Mouse (Mus musculus) cerebellum, adult 2 months (tissue): ENCODE results near the gene Tsen15. TPM values are rescaled to one million over a fixed set of nuclear protein-coding genes. Genes with fewer than 3 reads are reported as not detected.

Source experiments
- DNase-seq, 2 experiments: peaks; one replicate each; pipeline ENCODE4 v3.0.0; 2021
- H3K27ac ChIP-seq: fragments of 200-500 bp; 2 replicates; pipeline ENCODE4 v1.5.1; 2012; ENCODE audit warnings: low read length, control low read depth, inconsistent platforms; ENCODE audit not compliant: insufficient read depth
- H3K27me3 ChIP-seq: fragments of 200-500 bp; 2 replicates; pipeline ENCODE4 v1.6.1; 2012; ENCODE audit warnings: inconsistent platforms, mild to moderate bottlenecking, low read length, moderate library complexity; ENCODE audit not compliant: control insufficient read depth, insufficient read depth
- H3K4me1 ChIP-seq: fragments of 200-500 bp; 2 replicates; pipeline ENCODE4 v1.6.1; 2011; ENCODE audit warnings: low read length; ENCODE audit not compliant: control insufficient read depth, insufficient read depth
- H3K4me3 ChIP-seq: fragments of 200-500 bp; replicated peaks from 2 replicates; pipeline ENCODE3; 2011; ENCODE audit warnings: mild to moderate bottlenecking, low read depth, low read length, control low read depth; ENCODE audit not compliant: insufficient read depth
- CTCF ChIP-seq: fragments of 200-500 bp; IDR thresholded peaks from 2 replicates; pipeline ENCODE4 v1.5.1; 2011; ENCODE audit warnings: low read depth, mild to moderate bottlenecking, control low read depth, low read length, moderate library complexity, borderline replicate concordance; ENCODE audit not compliant: insufficient read depth
- POLR2A ChIP-seq: fragments of 200-500 bp; IDR thresholded peaks from 2 replicates; pipeline ENCODE4 v1.6.1; 2011; ENCODE audit warnings: low read length, control low read depth, borderline replicate concordance; ENCODE audit not compliant: insufficient read depth
- WGBS: fragments of 180-500 bp; shearing (Covaris S2); methylation state at CpG from one replicate; pipeline ENCODE4 v1.1.7; 2018; 5-methylcytosine and 5-hydroxymethylcytosine counted together
- polyA plus RNA-seq: library from polyadenylated mRNA; depleted of rRNA; stranded (reverse); fragments of >200 nt; gene quantifications from 2 replicates; pipeline ENCODE4 v1.2.3, GENCODE M21; 2012; rRNA removed

The Tsen15 gene
- 46.9 and 47.6 TPM in 2 replicates for polyA plus RNA-seq

GRCm38 (mm10) chr1:152386188-152386835 lies at the start of gene Tsen15:
Tsen15 (minus strand) TSS chr1:152386688.
- no peaks in the 10 kb centered on the region for H3K4me1 ChIP-seq
- TF ChIP-seq CTCF: no peak
- peak; percentile 59 for TF ChIP-seq POLR2A
- peak; percentile 88 to 92 for DNase-seq
- H3K27ac ChIP-seq: no peak within 1 kb of the TSS; the same call in 1 of the 2 replicates
- H3K4me3 ChIP-seq: peak within 1 kb of the TSS; percentile 90
- no peaks in the 10 kb centered on the region for H3K27me3 ChIP-seq
- WGBS: under 1% methylated on average over 57 of the region's 57 CpGs

DNA sequence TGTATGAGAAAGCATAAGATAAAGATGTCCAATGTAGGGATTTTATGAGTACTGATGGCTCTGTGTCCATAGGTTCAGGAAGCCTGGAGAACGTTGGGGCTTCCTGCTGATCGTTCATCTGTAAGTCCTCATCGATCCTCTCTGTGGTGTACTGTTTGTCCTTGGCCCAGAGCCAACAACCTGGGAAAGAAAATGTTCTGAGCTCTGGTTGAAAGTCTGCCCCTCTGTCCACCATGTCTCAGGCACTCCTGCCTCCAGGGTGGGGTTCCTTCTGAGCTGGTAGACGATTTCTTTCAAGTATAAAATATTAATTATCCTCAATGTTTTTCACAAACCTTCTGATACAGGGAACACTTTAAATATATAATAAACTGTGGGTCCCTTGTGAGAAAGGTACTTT lies 47.7 kb upstream of the Tsen15 start:
- 46% methylated on average over 4 of the region's 4 CpGs for WGBS
- Histone ChIP-seq H3K27ac (no peak overlapping the region), H3K4me3 (no peak overlapping the region), H3K4me1 (no peaks in the 10 kb centered on the region), H3K27me3 (no peaks in the 10 kb centered on the region; the same call in 1 of the 2 replicates)
- TF ChIP-seq CTCF (no peak), POLR2A (no peak)
- DNase-seq: no peak

- Histone ChIP-seq H3K27me3 (no peaks in the 10 kb centered on the region; the same call in 1 of the 2 replicates), H3K4me3 (no peak overlapping the region), H3K27ac (no peak overlapping the region), H3K4me1 (no peaks in the 10 kb centered on the region)
- WGBS: 89% methylated on average over 7 of the region's 7 CpGs
- TF ChIP-seq CTCF (no peak), POLR2A (no peak)
- DNase-seq: no peak
These were observed 43.3 kb upstream of the Tsen15 start for GRCm38 (mm10) chr1:152429805-152430204.

DNA sequence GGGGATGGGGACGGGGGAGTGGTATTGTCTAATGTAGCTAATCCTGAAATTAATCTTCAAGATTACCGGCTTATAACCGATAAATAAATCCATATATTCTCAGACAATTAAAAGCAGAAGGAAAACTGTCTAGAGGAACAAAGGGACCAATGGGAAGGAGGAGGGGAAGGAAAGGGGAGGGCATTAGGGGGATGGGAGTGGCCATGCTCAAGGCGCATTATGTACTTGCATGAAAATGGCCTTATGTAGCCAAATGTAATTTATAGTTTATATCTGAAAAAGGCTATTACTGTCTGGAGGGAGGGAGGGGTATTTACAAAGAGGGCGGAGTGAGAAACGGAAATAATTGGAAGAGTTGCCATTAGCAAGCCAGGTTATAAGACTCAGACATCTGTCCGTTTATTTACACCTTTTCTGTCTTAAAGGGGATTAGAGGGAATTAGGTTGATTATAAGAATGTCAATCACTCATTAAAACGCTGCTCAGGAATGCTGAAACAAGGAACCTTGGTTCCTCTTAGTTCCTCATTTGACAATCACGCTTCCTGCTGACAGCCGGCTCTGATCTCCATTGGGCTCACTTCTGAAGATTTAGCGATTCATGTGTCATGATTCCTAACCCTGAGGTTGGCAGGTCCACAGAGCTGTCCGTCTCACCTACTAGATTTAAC lies 41.6 kb upstream of the Tsen15 start:
- TF ChIP-seq POLR2A: no peak
- no peak for TF ChIP-seq CTCF
- no peak overlapping the region for H3K27ac ChIP-seq
- no peaks in the 10 kb centered on the region for H3K4me1 ChIP-seq
- no peaks in the 10 kb centered on the region for H3K27me3 ChIP-seq
- 84% methylated on average over 12 of the region's 12 CpGs for WGBS
- no peak overlapping the region for H3K4me3 ChIP-seq
- no peak for DNase-seq

GRCm38 (mm10) chr1:152423052-152423451 lies 36.6 kb upstream of the Tsen15 start:
- no peak for TF ChIP-seq CTCF
- TF ChIP-seq POLR2A: no peak
- no peaks in the 10 kb centered on the region for H3K4me1 ChIP-seq
- no peak overlapping the region for H3K27ac ChIP-seq
- H3K27me3 ChIP-seq: no peaks in the 10 kb centered on the region
- no peak overlapping the region for H3K4me3 ChIP-seq
- 98% methylated on average over 3 of the region's 3 CpGs for WGBS
- DNase-seq: no peak

DNA sequence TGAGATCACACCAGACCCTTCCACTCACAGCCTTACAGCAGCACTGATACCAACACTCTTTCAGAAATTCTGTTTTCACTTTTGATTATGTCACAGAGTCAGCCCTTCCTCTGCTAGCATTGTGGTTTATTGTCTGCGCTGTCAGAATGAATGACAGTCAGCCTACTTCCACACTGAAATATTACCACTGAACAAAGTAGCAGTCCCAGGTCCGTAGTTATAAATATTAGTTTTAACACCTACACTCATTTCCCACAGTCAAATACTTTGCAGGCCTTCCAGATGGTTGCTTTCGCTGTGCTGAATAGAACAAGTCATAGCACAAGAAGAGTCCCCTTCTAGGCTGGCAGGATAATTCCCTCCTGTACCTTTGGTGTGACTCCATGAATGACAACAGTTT lies 35.8 kb upstream of the Tsen15 start:
- no peak overlapping the region for H3K27ac ChIP-seq
- 90% methylated on average over 3 of the region's 3 CpGs for WGBS
- no peak for DNase-seq
- no peaks in the 10 kb centered on the region for H3K27me3 ChIP-seq
- no peaks in the 10 kb centered on the region for H3K4me1 ChIP-seq
- TF ChIP-seq POLR2A (no peak), CTCF (no peak)
- no peak overlapping the region for H3K4me3 ChIP-seq

DNA sequence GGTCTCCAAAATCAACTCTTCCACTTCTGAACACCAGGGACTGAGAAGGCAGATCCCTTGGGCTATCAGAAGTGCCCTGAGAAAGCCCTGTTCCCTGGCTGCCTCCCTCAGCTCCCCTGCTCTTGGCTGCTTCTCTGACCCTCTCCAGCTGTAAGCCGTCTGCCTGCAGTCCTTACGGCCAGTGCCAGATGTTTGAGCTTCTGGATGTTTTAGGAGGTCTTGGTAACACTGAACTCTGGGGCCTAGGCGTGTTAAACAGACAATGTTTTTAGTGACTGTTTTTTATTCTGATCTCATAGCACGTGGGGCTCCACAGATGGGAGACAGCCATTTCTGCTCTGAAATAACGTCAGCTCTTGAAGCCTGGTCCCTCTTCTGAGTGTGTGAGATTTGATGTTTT lies 31.1 kb upstream of the Tsen15 start:
- DNase-seq: no peak
- TF ChIP-seq POLR2A (no peak), CTCF (no peak)
- Histone ChIP-seq H3K27ac (no peak overlapping the region), H3K4me3 (no peak overlapping the region), H3K27me3 (no peaks in the 10 kb centered on the region; the same call in 1 of the 2 replicates), H3K4me1 (no peaks in the 10 kb centered on the region)
- 63% methylated on average over 5 of the region's 5 CpGs for WGBS
